Mouse (Mus musculus): ENCODE results near the gene Rbm38.

DNA sequence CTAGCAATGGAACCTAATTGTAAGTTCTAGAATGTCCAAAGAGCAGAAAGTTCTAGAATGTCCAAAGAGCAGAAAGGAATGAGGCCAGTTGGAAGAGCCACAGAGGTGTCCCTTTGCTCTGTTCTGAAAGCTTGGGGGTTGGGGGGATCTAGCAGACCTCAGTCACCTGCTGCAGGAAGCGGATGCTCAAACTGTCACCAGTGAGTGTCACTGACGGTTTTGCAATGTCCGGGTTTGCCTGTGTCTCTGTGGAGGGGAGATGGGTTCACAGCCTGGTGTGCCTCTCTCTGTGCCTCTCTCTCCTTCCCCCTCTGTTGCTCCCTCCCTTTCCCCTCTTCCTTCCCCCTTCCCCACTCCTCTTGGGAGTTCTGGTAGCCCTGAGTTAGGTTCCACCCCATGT is 62.4 kb downstream of the Rbm38 start:
- TF ChIP-seq CTCF (IDR thresholded peaks at IDR 0.05; ENCODE audit: borderline replicate concordance, insufficient read depth, low read length) (no peak), POLR2A (IDR thresholded peaks at IDR 0.05; ENCODE audit: low read depth, low read length) (no peak)
